Mouse (Mus musculus): ENCODE results near the gene Josd1.

GRCm38 (mm10) chr15:79670249-79670971 lies 17.3 kb downstream of the Josd1 start, which contains the start of gene Tomm22:
- TF ChIP-seq CTCF (IDR thresholded peaks at IDR 0.05; ENCODE audit: low read depth, low read length) (peak; percentile 45), EP300 (IDR thresholded peaks at IDR 0.05; ENCODE audit: insufficient read depth, low read depth, low read length) (peak; percentile 56; the same call in 1 of the 2 replicates)
